9 mouse cellular contexts compared by ENCODE assay signal in the genomic region with DNA sequence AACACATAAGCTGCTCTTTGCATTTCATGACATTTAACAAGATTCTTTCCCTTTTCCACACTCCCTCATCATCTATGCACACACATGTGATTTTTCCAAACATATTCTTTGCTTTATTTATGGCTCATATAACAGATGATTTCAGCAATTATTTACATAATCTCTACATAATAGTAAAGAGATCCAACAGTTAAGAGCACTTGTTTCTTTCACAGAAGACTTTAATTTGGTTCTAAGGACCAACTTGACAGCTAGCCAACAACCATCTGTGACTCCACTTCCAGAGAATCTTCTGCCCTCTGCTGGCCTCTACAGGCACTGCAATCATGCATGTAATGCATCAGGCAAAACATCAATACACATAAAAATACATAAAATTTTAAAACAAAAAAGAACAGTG. TPM values are rescaled to one million over a fixed set of nuclear protein-coding genes. Genes with fewer than 3 reads are reported as not detected.
A peak's percentile ranks its signal among the peaks of the same experiment; 100 is the strongest.
DNase-seq lines count a peak whose midpoint lies in the region; ATAC-seq and TF ChIP-seq lines count a peak whose summit lies in the region.
"Had no signal": no experiment of that assay in that cellular context is flagged by ENCODE, and none has a peak within 500 bp of the region (broad histone marks: within the 10 kb centered on the region; RNA-seq: fewer than 3 reads in every experiment).

No protein-coding gene starts in this region.

- no peaks in the 10 kb centered on the region for H3K36me3 ChIP-seq in lung, postnatal 0 days (ENCODE audit: insufficient read depth, low read length)
- H3K36me3 ChIP-seq: midbrain, embryonic 12.5 days had no signal

- H3K4me1 ChIP-seq in lung, postnatal 0 days (ENCODE audit: insufficient read depth, low read depth, low read length) = no peaks in the 10 kb centered on the region
- H3K4me1 ChIP-seq in lung, adult 2 months (ENCODE audit: control insufficient read depth, insufficient read depth, low read length) = no peaks in the 10 kb centered on the region
- H3K4me1 ChIP-seq: midbrain, embryonic 12.5 days had no signal

- peak; percentile 52 for TF ChIP-seq CTCF in lung, postnatal 0 days (IDR thresholded peaks at IDR 0.05)
- TF ChIP-seq CTCF in lung, adult 2 months (IDR thresholded peaks at IDR 0.05; ENCODE audit: insufficient read depth, low read length) = no peak

- no peak overlapping the region for H3K4me2 ChIP-seq in lung, postnatal 0 days (replicated peaks; ENCODE audit: low read depth, low read length)
- H3K4me2 ChIP-seq: midbrain, embryonic 12.5 days had no signal

- TF ChIP-seq POLR2A in lung, adult 2 months (IDR thresholded peaks at IDR 0.05; ENCODE audit: borderline replicate concordance, extremely low read depth, low read depth, low read length) = no peak

- no peaks in the 10 kb centered on the region for H3K27me3 ChIP-seq in lung, postnatal 0 days (replicated peaks; ENCODE audit: insufficient read depth, low read length)
- H3K27me3 ChIP-seq: midbrain, embryonic 12.5 days had no signal

- no peak for ATAC-seq in lung, postnatal 0 days
- no peak for ATAC-seq in megakaryocyte, adult 5-6 weeks (ENCODE audit: poor library complexity, severe bottlenecking)

- H3K27ac ChIP-seq in lung, postnatal 0 days (ENCODE audit: low read length) = no peak overlapping the region
- H3K27ac ChIP-seq: midbrain, embryonic 12.5 days had no signal

- intact Hi-C loops in left cerebral cortex, postnatal 4 days (cut with DNase I) = no loop called here

- no peak overlapping the region for H3K4me3 ChIP-seq in lung, postnatal 0 days (ENCODE audit: low read depth, low read length)
- no peak overlapping the region for H3K4me3 ChIP-seq in lung, adult 2 months (replicated peaks; ENCODE audit: extremely low read depth, low read depth, low read length)
- H3K4me3 ChIP-seq: erythroblast, embryonic 14.5 days; midbrain, embryonic 12.5 days had no signal

- H3K9me3 ChIP-seq in lung, postnatal 0 days (ENCODE audit: low read length) = no peaks in the 10 kb centered on the region
- H3K9me3 ChIP-seq: midbrain, embryonic 12.5 days had no signal

- no peak overlapping the region for H3K9ac ChIP-seq in lung, postnatal 0 days (replicated peaks; ENCODE audit: low read depth)
- H3K9ac ChIP-seq: midbrain, embryonic 12.5 days had no signal

- DNase-seq in lung, postnatal 0 days (ENCODE audit: low spot score) = peak; percentile 13
- DNase-seq in lung, adult 2 months = no peak
- peak; percentile 21 for DNase-seq in adipocyte (ENCODE audit: low spot score)
- peak; percentile 38 to 45 for DNase-seq in cerebellum, postnatal 36 days
- DNase-seq in kidney, adult 8-10 months = peak; percentile 51 to 87
- DNase-seq in left cerebral cortex, postnatal 4 days = peak; percentile 92

- TF ChIP-seq EP300 in lung, postnatal 0 days (IDR thresholded peaks at IDR 0.05) = no peak

RNA-seq across cellular contexts. Expression of a gene that starts 28.6 kb away (rescaled TPM):
- 0.13 TPM in 1 of 2 replicates, not detected in the other for polyA plus RNA-seq in lung, postnatal 0 days (2015; fragmentation: Nextera tagmentation; extraction: Ambion mirVana)
- not detected in 2 replicates for polyA plus RNA-seq in lung, adult 2 months (2012; rRNA removed)
- 10 to 100 TPM; 62.4 to 76.9 TPM for total RNA-seq in left cerebral cortex, postnatal 4 days (2021)
- total RNA-seq in megakaryocyte, adult 5-6 weeks (2015) = not detected in 2 replicates
- not detected in 2 replicates for total RNA-seq in megakaryocyte, adult 5-6 weeks (2017)
- polyA plus RNA-seq: erythroblast, embryonic 14.5 days had no signal

Comparison
In these comparisons a context has a peak if more than half of its experiments do, and no peak if none do; other contexts are left out.
1. RNA of a gene that starts 28.6 kb away (total RNA-seq): 62.4 to 76.9 TPM in left cerebral cortex, postnatal 4 days; not detected in megakaryocyte, adult 5-6 weeks; every median in the first group is over 10 times any median in the second.